Mouse (Mus musculus): ENCODE data around the gene Cmpk2. TPM values are rescaled to one million over a fixed set of nuclear protein-coding genes. Genes with fewer than 3 reads are reported as not detected.

Cmpk2 gene
- polyA plus RNA-seq, 1 experiment from 2014 or later: 5.6 TPM

Other genes with a start within 250 kb of the Cmpk2 start
- 39.0 and 42.5 TPM in 2 replicates for gene Rnf144a, start 54.0 kb upstream of the Cmpk2 start, polyA plus RNA-seq (2014; fragmentation: Nextera tagmentation; extraction: Ambion mirVana)
- gene Rsad2, start 12.8 kb upstream of the Cmpk2 start, polyA plus RNA-seq (2014; fragmentation: Nextera tagmentation; extraction: Ambion mirVana): 0.54 and 0.60 TPM in 2 replicates